Mouse (Mus musculus) kidney, embryonic 15.5 days (tissue): Measurements from ENCODE around the gene Gm17720. TPM values are rescaled to one million over a fixed set of nuclear protein-coding genes. Genes with fewer than 3 reads are reported as not detected.

ENCODE experiments used
- ATAC-seq: fragments of 200-750 bp; cut with Nextera tagmentation; replicated peaks from 2 replicates; pipeline ENCODE4 v1.8.0; 2017; ENCODE audit warnings: moderate TSS enrichment; ENCODE audit not compliant: low FRiP score
- H3K27ac ChIP-seq: fragments of 300-500 bp; sonication (generic); 2 replicates; pipeline ENCODE4 v1.5.1; 2015; ENCODE audit warnings: mild to moderate bottlenecking, inconsistent platforms
- H3K27me3 ChIP-seq: fragments of 300-500 bp; sonication (generic); 2 replicates; pipeline ENCODE4 v1.6.1; 2015; ENCODE audit warnings: inconsistent platforms
- H3K36me3 ChIP-seq: fragments of 300-500 bp; sonication (generic); 2 replicates; pipeline ENCODE4 v1.6.1; 2015; ENCODE audit warnings: inconsistent platforms
- H3K4me1 ChIP-seq: fragments of 300-500 bp; sonication (generic); 2 replicates; pipeline ENCODE4 v1.6.1; 2015; ENCODE audit warnings: inconsistent platforms
- H3K4me2 ChIP-seq: fragments of 300-500 bp; sonication (generic); 2 replicates; pipeline ENCODE4 v1.6.1; 2015; ENCODE audit warnings: moderate library complexity, mild to moderate bottlenecking, inconsistent platforms
- H3K4me3 ChIP-seq: fragments of 300-500 bp; sonication (generic); replicated peaks from 2 replicates; pipeline ENCODE4 v1.5.1; 2015; ENCODE audit warnings: mild to moderate bottlenecking, inconsistent platforms
- H3K9ac ChIP-seq: fragments of 300-500 bp; sonication (generic); 2 replicates; pipeline ENCODE4 v1.6.1; 2015; ENCODE audit warnings: mild to moderate bottlenecking, inconsistent platforms
- H3K9me3 ChIP-seq: fragments of 300-500 bp; sonication (generic); replicated peaks from 2 replicates; pipeline ENCODE4 v1.6.1; 2016; ENCODE audit warnings: inconsistent platforms
- WGBS: fragments of 180-500 bp; shearing (Covaris S2); methylation state at CpG from one replicate; pipeline ENCODE4 v1.1.7; 2015; ENCODE audit warnings: mixed read lengths; 5-methylcytosine and 5-hydroxymethylcytosine counted together
- polyA plus RNA-seq: library from polyadenylated mRNA; unstranded; fragments of >200 nt; fragmentation: Nextera tagmentation; extraction: Ambion mirVana; gene quantifications from 2 replicates; pipeline ENCODE4 v1.2.1, GENCODE M21; 2015

The Gm17720 gene
- polyA plus RNA-seq: not detected in 2 replicates

DNA sequence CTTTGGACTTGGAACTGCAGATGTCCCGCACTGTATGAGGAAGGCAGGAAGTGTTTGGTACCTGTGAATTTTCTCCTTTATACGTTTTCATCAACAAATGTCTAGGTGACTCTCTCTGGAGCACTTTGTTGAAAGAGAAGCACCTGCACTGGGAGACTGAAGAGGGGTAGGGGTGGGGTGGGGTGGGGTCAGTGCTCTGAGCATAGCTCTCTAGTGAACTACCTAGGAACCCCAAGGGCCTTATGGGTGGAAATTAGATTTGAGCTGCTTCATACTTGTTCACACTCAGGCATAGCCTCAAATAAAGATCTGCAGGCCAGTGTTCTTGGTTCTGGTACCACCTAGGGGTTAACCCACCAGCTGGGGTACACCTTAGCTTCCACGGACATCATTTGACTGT lies at the start of gene Gm17720:
TSS of gene Gm17720 (minus strand) at position 101 of the 400 bp plus-strand sequence.
- H3K27me3 ChIP-seq: no peaks in the 10 kb centered on the region
- ATAC-seq: no peak
- no peaks in the 10 kb centered on the region for H3K36me3 ChIP-seq
- 90% methylated on average over 3 of the region's 3 CpGs for WGBS
- no peaks in the 10 kb centered on the region for H3K9me3 ChIP-seq
- H3K4me3 ChIP-seq: no peak within 1 kb of the TSS
- no peak within 1 kb of the TSS for H3K9ac ChIP-seq
- H3K4me2 ChIP-seq: no peak within 1 kb of the TSS
- H3K27ac ChIP-seq: no peak within 1 kb of the TSS
- no peaks in the 10 kb centered on the region for H3K4me1 ChIP-seq

DNA sequence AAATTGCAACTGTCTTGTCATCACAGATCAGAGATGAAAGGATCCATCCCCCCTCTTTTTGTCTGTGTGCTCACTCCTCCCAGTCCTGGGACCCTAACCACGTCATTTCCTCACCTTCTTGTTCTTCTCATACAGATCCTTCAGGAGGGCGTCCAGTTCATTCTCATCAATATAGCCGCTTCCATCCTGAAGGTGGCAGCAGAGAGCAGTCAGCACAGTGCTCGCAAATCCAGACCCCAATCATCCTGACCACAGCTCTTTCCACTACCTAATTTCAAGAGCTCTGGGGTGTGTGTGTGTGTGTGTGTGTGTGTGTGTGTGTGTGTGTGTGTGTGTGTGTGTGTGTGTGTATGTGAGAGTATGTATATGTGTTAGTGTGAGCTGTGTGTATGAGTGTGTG lies 43.0 kb upstream of the Gm17720 start:
- ATAC-seq: 0 out of 2 replicates have a peak, but pooled peaks have one; percentile 54
- Histone ChIP-seq H3K9me3 (no peaks in the 10 kb centered on the region), H3K4me2 (no peak overlapping the region), H3K4me1 (no peaks in the 10 kb centered on the region), H3K36me3 (no peaks in the 10 kb centered on the region), H3K27ac (no peak overlapping the region), H3K9ac (no peak overlapping the region), H3K4me3 (no peak overlapping the region), H3K27me3 (no peaks in the 10 kb centered on the region)
- WGBS: 3% methylated on average over 4 of the region's 4 CpGs

GRCm38 (mm10) chr8:110140770-110141169 lies 38.2 kb upstream of the Gm17720 start:
- 57% methylated on average over 4 of the region's 4 CpGs for WGBS
- ATAC-seq: no peak
- no peak overlapping the region for H3K4me2 ChIP-seq
- no peaks in the 10 kb centered on the region for H3K36me3 ChIP-seq
- no peak overlapping the region for H3K4me3 ChIP-seq
- H3K9ac ChIP-seq: no peak overlapping the region
- no peaks in the 10 kb centered on the region for H3K4me1 ChIP-seq
- H3K9me3 ChIP-seq: no peaks in the 10 kb centered on the region
- H3K27ac ChIP-seq: no peak overlapping the region
- H3K27me3 ChIP-seq: no peaks in the 10 kb centered on the region

DNA sequence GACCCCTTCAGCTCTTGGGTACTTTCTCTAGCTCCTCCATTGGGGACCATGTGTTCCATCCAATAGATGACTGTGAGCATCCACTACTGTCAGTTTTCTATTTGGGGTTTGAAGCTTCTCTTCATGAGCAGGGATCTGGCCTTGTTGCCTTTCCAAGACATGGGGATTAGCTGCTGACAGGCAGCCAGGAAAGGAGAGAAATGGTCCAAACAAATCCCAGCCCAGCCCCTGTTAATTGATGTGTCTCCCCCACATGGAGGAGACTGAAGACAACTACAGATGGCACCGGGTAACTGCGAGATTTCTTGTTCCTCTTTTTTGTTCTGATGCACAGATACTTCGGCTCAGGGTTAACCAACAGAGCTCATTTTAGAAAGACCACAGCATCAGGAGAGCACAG lies 37.6 kb upstream of the Gm17720 start:
- Histone ChIP-seq H3K27ac (no peak overlapping the region), H3K36me3 (no peaks in the 10 kb centered on the region), H3K4me2 (no peak overlapping the region), H3K27me3 (no peaks in the 10 kb centered on the region), H3K4me1 (no peaks in the 10 kb centered on the region), H3K9me3 (no peaks in the 10 kb centered on the region), H3K9ac (no peak overlapping the region), H3K4me3 (no peak overlapping the region)
- ATAC-seq: no peak
- WGBS: 75% methylated on average over 3 of the region's 3 CpGs

GRCm38 (mm10) chr8:110135515-110135914 lies 33.0 kb upstream of the Gm17720 start:
- Histone ChIP-seq H3K9ac (no peak overlapping the region), H3K4me2 (no peak overlapping the region), H3K27ac (no peak overlapping the region), H3K27me3 (no peaks in the 10 kb centered on the region), H3K4me1 (no peaks in the 10 kb centered on the region), H3K36me3 (no peaks in the 10 kb centered on the region), H3K4me3 (no peak overlapping the region), H3K9me3 (no peaks in the 10 kb centered on the region)
- ATAC-seq: no peak
- 84% methylated on average over 7 of the region's 7 CpGs for WGBS

- no peaks in the 10 kb centered on the region for H3K27me3 ChIP-seq
- H3K4me1 ChIP-seq: no peaks in the 10 kb centered on the region
- H3K4me2 ChIP-seq: no peak overlapping the region
- no peak overlapping the region for H3K27ac ChIP-seq
- H3K4me3 ChIP-seq: no peak overlapping the region
- no peak overlapping the region for H3K9ac ChIP-seq
- WGBS: 94% methylated on average over 8 of the region's 8 CpGs
- H3K9me3 ChIP-seq: no peaks in the 10 kb centered on the region
- no peaks in the 10 kb centered on the region for H3K36me3 ChIP-seq
- ATAC-seq: no peak
Measured at GRCm38 (mm10) chr8:110134236-110134635, 31.7 kb upstream of the Gm17720 start.

- 14% methylated on average over 13 of the region's 13 CpGs for WGBS
- H3K9me3 ChIP-seq: no peaks in the 10 kb centered on the region
- 0 out of 2 replicates have a peak overlapping the region, but pooled peaks have one; percentile 13 for H3K4me2 ChIP-seq
- H3K4me1 ChIP-seq: no peaks in the 10 kb centered on the region
- 0 out of 2 replicates have a peak, but pooled peaks have one; percentile 33 for ATAC-seq
- H3K4me3 ChIP-seq: no peak overlapping the region
- no peaks in the 10 kb centered on the region for H3K36me3 ChIP-seq
- H3K27me3 ChIP-seq: no peaks in the 10 kb centered on the region
- no peak overlapping the region for H3K9ac ChIP-seq
- no peak overlapping the region for H3K27ac ChIP-seq
Measured at GRCm38 (mm10) chr8:110130537-110130936, 28.0 kb upstream of the Gm17720 start.

- Histone ChIP-seq H3K9ac (no peak overlapping the region), H3K4me2 (no peak overlapping the region), H3K4me3 (no peak overlapping the region), H3K27ac (no peak overlapping the region), H3K36me3 (no peaks in the 10 kb centered on the region), H3K27me3 (no peaks in the 10 kb centered on the region), H3K4me1 (no peaks in the 10 kb centered on the region), H3K9me3 (no peaks in the 10 kb centered on the region)
- 40% methylated on average over 6 of the region's 6 CpGs for WGBS
- ATAC-seq: no peak
Measured at GRCm38 (mm10) chr8:110119715-110120114, 17.2 kb upstream of the Gm17720 start.

GRCm38 (mm10) chr8:110101676-110102075 lies 877 bp downstream of the Gm17720 start:
- ATAC-seq: no peak
- H3K9me3 ChIP-seq: no peaks in the 10 kb centered on the region

DNA sequence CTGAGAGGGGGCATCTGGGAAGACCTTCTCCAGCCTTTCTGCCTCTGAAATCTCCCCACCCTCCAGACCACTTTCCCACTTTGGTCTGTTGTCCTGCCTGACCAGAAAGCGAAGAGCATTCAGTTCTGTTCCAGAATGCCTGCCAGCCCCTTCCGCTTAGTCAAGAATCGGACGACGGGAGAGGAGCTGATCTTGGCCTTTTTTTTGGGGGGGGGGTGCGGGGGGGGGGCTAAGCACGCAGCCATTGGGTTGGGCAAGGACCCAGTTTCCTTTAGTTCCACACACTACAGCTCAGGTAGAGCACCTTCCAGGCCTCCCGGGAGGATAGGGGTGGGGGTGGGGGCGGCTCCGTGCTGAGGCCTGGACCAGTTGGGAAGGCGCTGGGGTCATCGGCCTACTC lies 1.6 kb downstream of the Gm17720 start, which contains the start of gene Gm21964:
TSS of gene Gm21964 (plus strand) at position 301 of the 400 bp plus-strand sequence.
- Histone ChIP-seq H3K27me3 (no peaks in the 10 kb centered on the region), H3K4me3 (no peak within 1 kb of the TSS), H3K27ac (no peak within 1 kb of the TSS), H3K9me3 (no peaks in the 10 kb centered on the region), H3K4me1 (no peaks in the 10 kb centered on the region), H3K36me3 (no peaks in the 10 kb centered on the region), H3K9ac (no peak within 1 kb of the TSS), H3K4me2 (no peak within 1 kb of the TSS)
- ATAC-seq: no peak
- 86% methylated on average over 12 of the region's 12 CpGs for WGBS

More at GRCm38 (mm10) chr8:110101676-110102075, 877 bp downstream of the Gm17720 start:
- Histone ChIP-seq H3K9ac (no peak overlapping the region), H3K4me2 (no peak overlapping the region), H3K27ac (no peak overlapping the region), H3K36me3 (no peaks in the 10 kb centered on the region), H3K4me1 (no peaks in the 10 kb centered on the region), H3K4me3 (no peak overlapping the region), H3K27me3 (no peaks in the 10 kb centered on the region)
- 89% methylated on average over 15 of the region's 15 CpGs for WGBS

DNA sequence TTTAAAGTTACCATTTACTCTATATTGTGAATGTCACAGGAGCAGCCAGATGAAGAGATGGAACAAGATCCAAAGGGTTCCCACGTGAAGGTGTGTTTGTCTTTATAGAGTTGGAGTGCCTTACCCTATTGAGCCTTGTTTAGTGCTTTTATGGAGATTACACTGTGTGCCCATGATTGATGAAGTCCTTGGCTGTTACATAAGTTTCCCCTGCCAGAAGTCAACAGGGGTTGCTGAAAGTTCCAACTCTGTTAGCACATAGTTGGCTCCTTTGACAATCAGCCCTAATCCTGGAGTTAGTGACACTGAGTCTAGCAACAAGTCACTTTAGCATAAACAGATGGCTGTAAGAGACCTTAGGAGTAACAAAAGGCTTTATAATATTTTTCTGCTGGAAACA lies 10.7 kb downstream of the Gm17720 start:
- peaks cover 6% of the 10 kb centered on the region for H3K9me3 ChIP-seq
- H3K36me3 ChIP-seq: peaks cover 30% of the 10 kb centered on the region
- H3K4me3 ChIP-seq: no peak overlapping the region
- H3K4me2 ChIP-seq: no peak overlapping the region
- no peak overlapping the region for H3K27ac ChIP-seq
- no peak for ATAC-seq
- no peaks in the 10 kb centered on the region for H3K4me1 ChIP-seq
- WGBS: 49% methylated on average over 1 of the region's 1 CpGs
- H3K27me3 ChIP-seq: no peaks in the 10 kb centered on the region
- H3K9ac ChIP-seq: no peak overlapping the region

DNA sequence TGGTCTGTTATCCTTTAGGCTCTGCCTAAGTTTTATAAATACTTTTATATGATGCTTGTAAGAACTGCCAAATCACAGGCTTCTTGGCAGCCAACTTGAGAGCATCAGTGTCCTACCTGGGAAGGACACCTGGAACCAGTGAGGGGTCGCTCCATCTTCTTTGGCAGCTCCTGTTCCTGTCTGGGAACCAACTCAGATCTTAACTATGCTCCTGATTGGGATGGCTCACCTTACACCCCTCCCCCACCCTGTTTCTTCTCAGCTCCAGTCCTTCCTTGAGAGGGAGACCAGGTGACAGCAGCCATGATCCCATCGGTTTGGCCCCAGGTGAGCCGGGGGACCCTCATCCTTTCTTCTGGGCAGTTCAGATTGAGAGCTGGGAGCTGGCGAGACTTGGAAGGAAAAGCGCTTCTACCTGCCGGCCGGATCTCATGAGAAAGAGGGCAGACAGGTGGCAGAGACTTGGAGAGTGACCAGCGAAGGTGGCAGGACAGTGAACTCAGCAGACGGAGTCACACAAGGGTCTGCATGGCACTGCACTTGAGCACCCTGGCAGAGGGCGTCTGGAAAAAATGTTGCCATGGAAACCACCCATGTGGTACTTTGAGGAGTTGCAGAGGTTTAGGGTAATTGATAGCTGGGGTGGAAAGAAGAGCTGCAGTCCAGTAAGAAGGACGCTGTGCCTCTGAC lies 20.0 kb downstream of the Gm17720 start:
- 74% methylated on average over 11 of the region's 11 CpGs for WGBS
- no peak overlapping the region for H3K4me3 ChIP-seq
- peaks cover 37% of the 10 kb centered on the region for H3K36me3 ChIP-seq
- H3K27me3 ChIP-seq: 0 out of 2 replicates have a peak, but pooled peaks cover 5% of the 10 kb centered on the region
- no peak overlapping the region for H3K4me2 ChIP-seq
- H3K9ac ChIP-seq: no peak overlapping the region
- H3K9me3 ChIP-seq: no peaks in the 10 kb centered on the region
- peaks cover 11% of the 10 kb centered on the region for H3K4me1 ChIP-seq
- no peak for ATAC-seq
- H3K27ac ChIP-seq: no peak overlapping the region
